Mouse (Mus musculus): ENCODE results near the gene Pex10. TPM values are rescaled to one million over a fixed set of nuclear protein-coding genes. Genes with fewer than 3 reads are reported as not detected.

The Pex10 gene
- polyA plus RNA-seq, 1 experiment: 15.4 TPM

GRCm38 (mm10) chr4:155097452-155097851 is 30.6 kb downstream of the Pex10 start:
- no peak for TF ChIP-seq POLR2A (IDR thresholded peaks at IDR 0.05; ENCODE audit: insufficient read depth, low read length)
- TF ChIP-seq EP300 (IDR thresholded peaks at IDR 0.05; ENCODE audit: insufficient read depth, low read depth, low read length): no peak
- no peak for TF ChIP-seq CTCF (IDR thresholded peaks at IDR 0.05; ENCODE audit: low read depth, low read length)

GRCm38 (mm10) chr4:155098572-155098971 is 31.8 kb downstream of the Pex10 start:
- no peak for TF ChIP-seq POLR2A (IDR thresholded peaks at IDR 0.05; ENCODE audit: insufficient read depth, low read length)
- no peak for TF ChIP-seq CTCF (IDR thresholded peaks at IDR 0.05; ENCODE audit: low read depth, low read length)
- no peak for TF ChIP-seq EP300 (IDR thresholded peaks at IDR 0.05; ENCODE audit: insufficient read depth, low read depth, low read length)
- Histone ChIP-seq H3K4me1 (ENCODE audit: control insufficient read depth, insufficient read depth, low read length) (no peaks in the 10 kb centered on the region), H3K4me3 (ENCODE audit: low read depth, low read length) (no peak overlapping the region), H3K27me3 (ENCODE audit: control insufficient read depth, insufficient read depth, low read length, poor library complexity, severe bottlenecking) (no peaks in the 10 kb centered on the region), H3K36me3 (ENCODE audit: control insufficient read depth, insufficient read depth, low read length, poor library complexity, severe bottlenecking) (no peaks in the 10 kb centered on the region), H3K9me3 (replicated peaks; ENCODE audit: control insufficient read depth, insufficient read depth, low read length, poor library complexity, severe bottlenecking) (no peaks in the 10 kb centered on the region), H3K27ac (ENCODE audit: insufficient read depth, low read length) (no peak overlapping the region), H3K9ac (ENCODE audit: low read depth, poor library complexity, severe bottlenecking) (no peak overlapping the region)

More at GRCm38 (mm10) chr4:155097452-155097851, 30.6 kb downstream of the Pex10 start:
- Histone ChIP-seq H3K4me1 (ENCODE audit: control insufficient read depth, insufficient read depth, low read length) (no peaks in the 10 kb centered on the region), H3K9me3 (replicated peaks; ENCODE audit: control insufficient read depth, insufficient read depth, low read length, poor library complexity, severe bottlenecking) (no peaks in the 10 kb centered on the region), H3K36me3 (ENCODE audit: control insufficient read depth, insufficient read depth, low read length, poor library complexity, severe bottlenecking) (no peaks in the 10 kb centered on the region), H3K27ac (ENCODE audit: insufficient read depth, low read length) (no peak overlapping the region), H3K27me3 (ENCODE audit: control insufficient read depth, insufficient read depth, low read length, poor library complexity, severe bottlenecking) (no peaks in the 10 kb centered on the region), H3K4me3 (ENCODE audit: low read depth, low read length) (no peak overlapping the region), H3K9ac (ENCODE audit: low read depth, poor library complexity, severe bottlenecking) (no peak overlapping the region)

GRCm38 (mm10) chr4:155107886-155108285 is 41.1 kb downstream of the Pex10 start:
- no peak for TF ChIP-seq POLR2A (IDR thresholded peaks at IDR 0.05; ENCODE audit: insufficient read depth, low read length)
- TF ChIP-seq CTCF (IDR thresholded peaks at IDR 0.05; ENCODE audit: low read depth, low read length): no peak
- no peak for TF ChIP-seq EP300 (IDR thresholded peaks at IDR 0.05; ENCODE audit: insufficient read depth, low read depth, low read length)
- Histone ChIP-seq H3K27me3 (ENCODE audit: control insufficient read depth, insufficient read depth, low read length, poor library complexity, severe bottlenecking) (no peaks in the 10 kb centered on the region), H3K9ac (ENCODE audit: low read depth, poor library complexity, severe bottlenecking) (no peak overlapping the region), H3K4me3 (ENCODE audit: low read depth, low read length) (no peak overlapping the region), H3K9me3 (replicated peaks; ENCODE audit: control insufficient read depth, insufficient read depth, low read length, poor library complexity, severe bottlenecking) (no peaks in the 10 kb centered on the region), H3K4me1 (ENCODE audit: control insufficient read depth, insufficient read depth, low read length) (no peaks in the 10 kb centered on the region), H3K36me3 (ENCODE audit: control insufficient read depth, insufficient read depth, low read length, poor library complexity, severe bottlenecking) (no peaks in the 10 kb centered on the region), H3K27ac (ENCODE audit: insufficient read depth, low read length) (no peak overlapping the region)

GRCm38 (mm10) chr4:155109471-155109870 is 42.7 kb downstream of the Pex10 start:
- Histone ChIP-seq H3K36me3 (ENCODE audit: control insufficient read depth, insufficient read depth, low read length, poor library complexity, severe bottlenecking) (no peaks in the 10 kb centered on the region), H3K4me1 (ENCODE audit: control insufficient read depth, insufficient read depth, low read length) (peaks cover 3% of the 10 kb centered on the region), H3K9ac (ENCODE audit: low read depth, poor library complexity, severe bottlenecking) (no peak overlapping the region), H3K27ac (ENCODE audit: insufficient read depth, low read length) (no peak overlapping the region), H3K27me3 (ENCODE audit: control insufficient read depth, insufficient read depth, low read length, poor library complexity, severe bottlenecking) (no peaks in the 10 kb centered on the region), H3K4me3 (ENCODE audit: low read depth, low read length) (no peak overlapping the region), H3K9me3 (replicated peaks; ENCODE audit: control insufficient read depth, insufficient read depth, low read length, poor library complexity, severe bottlenecking) (no peaks in the 10 kb centered on the region)
- TF ChIP-seq CTCF (IDR thresholded peaks at IDR 0.05; ENCODE audit: low read depth, low read length) (no peak), EP300 (IDR thresholded peaks at IDR 0.05; ENCODE audit: insufficient read depth, low read depth, low read length) (no peak), POLR2A (IDR thresholded peaks at IDR 0.05; ENCODE audit: insufficient read depth, low read length) (no peak)

- Histone ChIP-seq H3K9me3 (replicated peaks; ENCODE audit: control insufficient read depth, insufficient read depth, low read length, poor library complexity, severe bottlenecking) (no peaks in the 10 kb centered on the region), H3K27me3 (ENCODE audit: control insufficient read depth, insufficient read depth, low read length, poor library complexity, severe bottlenecking) (no peaks in the 10 kb centered on the region), H3K36me3 (ENCODE audit: control insufficient read depth, insufficient read depth, low read length, poor library complexity, severe bottlenecking) (no peaks in the 10 kb centered on the region), H3K4me1 (ENCODE audit: control insufficient read depth, insufficient read depth, low read length) (peaks cover 3% of the 10 kb centered on the region), H3K4me3 (ENCODE audit: low read depth, low read length) (no peak overlapping the region), H3K27ac (ENCODE audit: insufficient read depth, low read length) (no peak overlapping the region), H3K9ac (ENCODE audit: low read depth, poor library complexity, severe bottlenecking) (no peak overlapping the region)
- TF ChIP-seq CTCF (IDR thresholded peaks at IDR 0.05; ENCODE audit: low read depth, low read length) (no peak), POLR2A (IDR thresholded peaks at IDR 0.05; ENCODE audit: insufficient read depth, low read length) (no peak), EP300 (IDR thresholded peaks at IDR 0.05; ENCODE audit: insufficient read depth, low read depth, low read length) (no peak)
Measured at GRCm38 (mm10) chr4:155113766-155114410, 47.1 kb downstream of the Pex10 start.

- H3K9me3 ChIP-seq (replicated peaks; ENCODE audit: control insufficient read depth, insufficient read depth, low read length, poor library complexity, severe bottlenecking): no peaks in the 10 kb centered on the region
- no peaks in the 10 kb centered on the region for H3K36me3 ChIP-seq (ENCODE audit: control insufficient read depth, insufficient read depth, low read length, poor library complexity, severe bottlenecking)
- H3K4me1 ChIP-seq (ENCODE audit: control insufficient read depth, insufficient read depth, low read length): peaks cover 11% of the 10 kb centered on the region
- no peak for TF ChIP-seq CTCF (IDR thresholded peaks at IDR 0.05; ENCODE audit: low read depth, low read length)
- no peak for TF ChIP-seq POLR2A (IDR thresholded peaks at IDR 0.05; ENCODE audit: insufficient read depth, low read length)
- TF ChIP-seq EP300 (IDR thresholded peaks at IDR 0.05; ENCODE audit: insufficient read depth, low read depth, low read length): no peak
- no peak overlapping the region for H3K9ac ChIP-seq (ENCODE audit: low read depth, poor library complexity, severe bottlenecking)
- H3K4me3 ChIP-seq (ENCODE audit: low read depth, low read length): no peak overlapping the region
- H3K27ac ChIP-seq (ENCODE audit: insufficient read depth, low read length): no peak overlapping the region
- no peaks in the 10 kb centered on the region for H3K27me3 ChIP-seq (ENCODE audit: control insufficient read depth, insufficient read depth, low read length, poor library complexity, severe bottlenecking)
Measured at GRCm38 (mm10) chr4:155116607-155117006, 49.8 kb downstream of the Pex10 start.
